Mouse (Mus musculus): ENCODE data around the gene Lypd4.
A peak's percentile ranks its signal among the peaks of the same experiment; 100 is the strongest.
"Not testable (repeated sequence)": the region's sequence is repeated elsewhere in the genome, so short reads cannot be mapped to it uniquely, and the experiment has no call there.

Gene Lypd4

DNA sequence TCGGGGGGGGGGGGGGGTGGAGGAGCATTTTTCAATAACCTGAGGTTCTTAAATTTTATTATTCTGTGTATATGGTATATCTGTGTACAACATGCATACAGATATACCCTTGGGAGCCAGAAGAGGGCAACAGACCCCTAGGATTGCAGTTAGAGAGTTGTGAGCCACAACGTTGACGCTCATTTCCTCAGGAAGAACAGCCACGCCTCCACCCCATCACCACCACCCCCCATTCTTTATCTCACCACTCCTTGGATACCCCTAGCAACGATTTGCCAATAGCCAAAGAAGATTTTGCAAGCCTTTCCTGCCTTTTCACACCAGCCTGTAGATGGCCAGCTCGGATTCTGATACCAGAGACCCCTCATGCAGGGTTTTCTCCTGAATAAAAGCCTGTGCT lies 24.0 kb downstream of the Lypd4 start:
- no peak for DNase-seq

DNA sequence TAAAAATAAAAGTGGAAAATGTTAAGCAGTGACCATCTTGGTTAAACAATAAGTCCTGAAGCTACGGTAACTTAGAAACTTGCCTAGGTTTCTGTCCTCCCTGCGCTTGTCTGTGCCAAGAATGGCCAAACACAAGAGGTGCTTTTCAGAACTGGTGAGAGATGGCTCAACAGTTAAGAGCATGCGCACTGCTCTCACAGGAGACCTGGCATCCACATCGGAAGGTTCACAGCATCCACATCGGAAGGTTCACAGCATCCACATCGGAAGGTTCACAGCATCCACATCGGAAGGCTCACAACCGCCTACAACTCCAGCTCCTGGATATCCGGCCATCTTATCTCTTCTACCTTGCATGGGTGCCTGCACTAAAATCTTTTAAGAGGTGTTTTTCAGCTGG lies 24.6 kb downstream of the Lypd4 start:
- DNase-seq, result no peak

DNA sequence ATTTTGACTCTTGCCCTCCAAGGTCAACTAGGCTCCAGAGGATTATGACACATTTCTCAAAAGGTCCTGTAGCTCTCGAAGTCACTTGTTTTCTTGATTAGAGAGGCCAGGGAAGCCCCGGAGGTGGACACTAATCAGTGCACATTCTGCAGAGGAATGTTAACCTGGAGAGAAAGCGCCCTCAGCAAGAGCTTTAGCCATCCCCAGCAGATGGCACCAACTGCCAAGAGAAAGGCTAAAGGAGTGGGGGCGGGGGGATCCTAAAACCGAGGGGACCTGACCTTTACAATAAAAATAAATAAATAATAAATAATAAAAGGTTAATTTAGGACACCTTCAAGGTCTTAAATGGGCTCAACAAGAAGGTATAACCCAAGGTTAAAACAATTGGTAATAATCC lies 25.6 kb downstream of the Lypd4 start:
- DNase-seq, result no peak

DNA sequence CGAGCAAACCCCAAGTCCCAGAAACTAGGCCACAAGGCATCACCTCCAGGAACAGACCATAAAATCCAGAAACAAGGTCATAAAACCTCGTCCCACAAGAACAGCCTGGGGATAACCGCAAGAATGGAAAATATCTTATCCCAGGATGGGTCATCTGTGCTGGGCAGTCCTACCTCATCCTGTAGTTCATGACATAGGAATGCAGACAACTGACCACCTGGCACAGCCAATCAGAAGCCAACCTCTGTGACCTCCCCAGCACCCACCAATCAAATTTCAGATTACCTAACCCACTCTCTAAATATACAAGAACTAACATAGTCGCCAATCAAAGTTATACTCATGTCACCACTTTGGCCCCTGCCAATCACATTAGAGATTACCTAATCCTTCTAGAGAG lies 28.7 kb downstream of the Lypd4 start:
- no peak for DNase-seq

DNA sequence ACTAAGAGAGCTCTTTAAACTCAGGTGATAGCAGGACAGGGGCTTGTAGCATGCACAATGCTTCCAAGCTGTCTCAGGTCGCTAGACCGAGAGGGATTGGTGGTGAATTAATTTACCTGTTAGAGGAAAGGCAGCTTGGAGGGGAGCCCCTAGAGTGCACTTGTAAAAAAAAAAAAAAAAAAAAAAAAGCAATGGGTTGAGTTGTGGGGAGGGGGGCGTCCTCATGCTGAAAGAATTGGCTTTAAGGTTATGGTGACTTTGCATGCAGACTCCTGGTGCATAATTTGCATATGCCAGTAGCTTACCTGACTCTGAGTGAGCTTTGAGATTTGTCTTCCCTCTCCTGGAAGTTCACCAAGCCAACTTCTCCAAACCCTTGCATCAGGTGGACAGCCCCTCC lies 29.4 kb downstream of the Lypd4 start:
- no peak for DNase-seq

DNA sequence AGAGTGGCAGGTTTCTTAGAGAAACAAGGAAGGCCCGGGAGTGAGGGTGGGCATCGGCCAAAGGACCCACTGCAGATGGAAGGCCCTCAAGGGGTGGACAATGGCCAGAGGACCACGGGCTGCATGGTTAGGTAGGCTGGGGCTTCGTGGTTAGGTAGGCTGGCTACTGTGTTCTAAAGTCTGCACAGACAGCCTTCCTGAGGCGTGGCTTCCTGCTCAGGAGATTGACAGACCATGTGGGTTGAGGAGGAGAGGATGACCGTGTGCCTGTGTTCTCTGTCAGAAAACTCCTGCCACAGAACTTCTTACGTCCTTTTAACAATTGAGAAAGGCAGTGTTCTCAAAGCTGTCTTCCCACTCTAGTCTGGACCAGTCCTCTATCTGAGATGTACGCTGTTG lies 30.3 kb downstream of the Lypd4 start:
- DNase-seq, result no peak

DNA sequence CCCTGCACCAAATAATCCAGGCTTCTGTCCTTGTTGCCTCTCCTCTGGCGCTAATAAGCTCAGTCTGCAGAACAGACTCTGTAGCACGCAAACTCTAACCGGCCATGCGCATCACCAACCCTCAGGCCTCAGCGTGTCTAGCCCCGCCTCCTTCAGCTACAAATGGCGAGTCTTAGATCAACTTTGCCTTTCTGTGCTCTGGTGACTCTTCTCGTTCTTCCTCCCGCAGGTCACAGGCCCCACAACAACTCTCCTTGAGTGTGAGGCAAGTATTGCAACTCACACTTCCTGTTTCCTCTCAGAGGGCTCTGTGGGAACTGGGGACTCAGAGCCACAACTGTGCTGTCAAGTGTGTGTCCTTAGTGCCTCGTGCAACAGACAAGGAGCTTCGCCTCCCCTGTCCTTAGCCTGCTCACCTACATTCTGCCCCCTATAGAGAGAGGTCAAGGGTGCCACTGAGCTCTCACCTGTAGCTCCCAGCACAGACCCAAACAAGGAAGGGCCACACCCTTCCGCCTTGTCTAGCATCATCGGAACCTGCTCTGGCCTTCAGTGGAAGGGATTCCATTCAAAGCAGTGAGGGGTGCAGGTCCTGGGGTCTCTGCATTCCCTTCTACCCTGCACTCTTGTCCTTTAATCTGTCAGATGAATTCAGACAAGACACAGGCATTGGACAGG lies 30.9 kb downstream of the Lypd4 start:
- DNase-seq, result not testable (repeated sequence)

DNA sequence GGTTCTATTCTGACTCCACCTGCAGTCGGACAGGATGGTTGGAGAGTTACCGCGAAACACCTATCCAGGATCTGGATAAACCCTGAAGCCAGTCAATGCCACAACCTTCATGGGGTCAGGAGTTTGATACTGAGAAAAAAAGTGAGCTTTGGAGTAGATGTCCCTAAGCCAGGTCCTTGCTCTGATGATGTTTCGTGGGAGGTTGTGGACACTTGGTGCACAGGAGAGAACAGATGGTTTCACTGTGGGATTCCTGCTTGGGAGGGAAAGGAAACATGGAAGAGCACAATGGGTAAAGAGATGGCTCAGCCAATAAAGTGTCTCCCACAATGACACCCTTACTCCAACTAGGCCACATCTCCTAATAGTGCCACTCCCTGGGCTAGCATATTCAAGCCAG lies 42.6 kb downstream of the Lypd4 start:
- DNase-seq, result no peak

DNA sequence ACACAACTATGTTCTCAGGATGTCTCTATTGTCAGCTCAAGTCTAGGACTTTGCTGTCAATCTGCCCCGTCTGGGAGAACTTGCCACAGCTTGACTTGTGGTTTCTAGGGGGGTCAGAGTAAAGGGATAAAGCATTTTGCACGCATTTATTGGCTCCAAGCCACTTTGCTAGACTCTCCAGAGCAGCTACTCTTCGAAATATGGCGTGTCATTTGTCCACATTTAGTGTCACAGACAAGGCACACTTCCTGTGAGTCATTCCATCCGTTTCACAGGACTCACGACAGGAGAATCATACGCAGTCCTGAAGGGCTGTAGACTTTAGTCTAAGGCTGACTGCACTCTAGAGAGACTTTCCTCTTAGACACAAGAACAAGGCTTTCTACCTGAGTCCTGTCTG lies 45.3 kb downstream of the Lypd4 start:
- no peak for DNase-seq

DNA sequence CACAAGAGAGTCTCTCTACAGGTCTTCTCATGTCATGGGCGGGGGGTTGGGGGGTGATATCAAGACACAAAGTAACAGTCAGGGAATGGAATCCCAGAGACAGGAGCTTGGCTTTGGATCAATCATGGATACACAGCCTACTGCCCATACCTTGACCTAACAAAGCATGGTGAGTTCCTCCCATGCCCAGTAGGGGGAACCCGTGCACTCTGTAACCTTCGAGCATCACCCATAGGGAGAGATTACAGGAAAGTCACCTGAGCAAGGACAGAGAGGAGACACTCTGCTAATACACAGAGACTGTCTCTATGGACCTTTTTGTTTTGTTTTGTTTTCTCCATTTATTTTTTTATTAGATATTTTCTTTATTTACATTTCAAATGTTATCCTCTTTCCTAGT lies 52.2 kb downstream of the Lypd4 start:
- peak; percentile 71 for DNase-seq
